Mouse (Mus musculus) midbrain, embryonic 15.5 days (tissue): Measurements from ENCODE around the gene C130032M10Rik. TPM values are rescaled to one million over a fixed set of nuclear protein-coding genes. Genes with fewer than 3 reads are reported as not detected.

Source experiments
- polyA plus RNA-seq: library from polyadenylated mRNA; unstranded; fragments of >200 nt; fragmentation: Nextera tagmentation; extraction: Ambion mirVana; gene quantifications from 2 replicates; pipeline ENCODE4 v1.2.1, GENCODE M21; 2015

C130032M10Rik gene
- polyA plus RNA-seq, 1 experiment from 2014 or later = not detected

Other genes with a start within 250 kb of the C130032M10Rik start
- gene Bcl2a1c, start 185.6 kb upstream of the C130032M10Rik start, polyA plus RNA-seq = not detected in 2 replicates
- gene Crtap, start 125.0 kb upstream of the C130032M10Rik start, polyA plus RNA-seq = 22.9 TPM in 2 replicates
- 26.9 and 27.3 TPM in 2 replicates for gene Glb1, start 114.6 kb upstream of the C130032M10Rik start, polyA plus RNA-seq
- gene Tmppe, start 114.6 kb upstream of the C130032M10Rik start, polyA plus RNA-seq = 10.4 and 11.0 TPM in 2 replicates
- gene Ccr4, start 10.8 kb upstream of the C130032M10Rik start, polyA plus RNA-seq = not detected in 2 replicates
- gene Trim71, start 48.7 kb downstream of the C130032M10Rik start, polyA plus RNA-seq = 0.15 and 0.17 TPM in 2 replicates
- 57.4 and 61.0 TPM in 2 replicates for gene Cnot10, start 124.5 kb downstream of the C130032M10Rik start, polyA plus RNA-seq
- gene Dync1li1, start 173.1 kb downstream of the C130032M10Rik start, polyA plus RNA-seq = 140 and 154 TPM in 2 replicates
- 18.3 TPM in 2 replicates for gene Cmtm6, start 215.4 kb downstream of the C130032M10Rik start, polyA plus RNA-seq